10 mouse cellular contexts compared by ENCODE assay signal in genomic region chr4:145229524-145230163, GRCm38 (mm10). TPM values are rescaled to one million over a fixed set of nuclear protein-coding genes. Genes with fewer than 3 reads are reported as not detected.
DNase-seq lines count a peak whose midpoint lies in the region; ATAC-seq and TF ChIP-seq lines count a peak whose summit lies in the region.
"Had no signal": no experiment of that assay in that cellular context is flagged by ENCODE, and none has a peak within 500 bp of the region (broad histone marks: within the 10 kb centered on the region; RNA-seq: fewer than 3 reads in every experiment).

No protein-coding gene starts in this region.

- no peak for TF ChIP-seq EP300 in lung, postnatal 0 days (IDR thresholded peaks at IDR 0.05)

- no peak for DNase-seq in forebrain, embryonic 11.5 days (ENCODE audit: low spot score)
- DNase-seq in 3134 (ENCODE audit: extremely low read depth, insufficient read length, low spot score) = peak; percentile 79
- peak; percentile 59 to 65 for DNase-seq in heart, adult 9 months (ENCODE audit: low spot score in 2 of 2)
- peak; percentile 66 for DNase-seq in lung, postnatal 0 days (ENCODE audit: low spot score)
- no peak for DNase-seq in adrenal gland, postnatal 10 days
- DNase-seq in adrenal gland, postnatal 36 days = no peak
- no peak for DNase-seq in spleen, postnatal 14 days (ENCODE audit: low spot score in 2 of 2)
- DNase-seq: adrenal gland, postnatal 25 days; gastrocnemius, postnatal 14 days had no signal

- no peak overlapping the region for H3K4me3 ChIP-seq in forebrain, embryonic 11.5 days (ENCODE audit: low read depth, low read length)
- no peak overlapping the region for H3K4me3 ChIP-seq in forebrain, embryonic 16.5 days (replicated peaks; ENCODE audit: low read length)
- no peak overlapping the region for H3K4me3 ChIP-seq in lung, postnatal 0 days (ENCODE audit: low read depth, low read length)

- H3K4me1 ChIP-seq in forebrain, embryonic 11.5 days (replicated peaks; ENCODE audit: control insufficient read depth, insufficient read depth, low read length) = 0 out of 2 replicates have a peak, but pooled peaks cover 4% of the 10 kb centered on the region
- H3K4me1 ChIP-seq in forebrain, embryonic 16.5 days (replicated peaks; ENCODE audit: control insufficient read depth, insufficient read depth, low read length) = no peaks in the 10 kb centered on the region
- 0 out of 2 replicates have a peak, but pooled peaks cover 4% of the 10 kb centered on the region for H3K4me1 ChIP-seq in lung, postnatal 0 days (ENCODE audit: insufficient read depth, low read depth, low read length)

- no peak for TF ChIP-seq CTCF in lung, postnatal 0 days (IDR thresholded peaks at IDR 0.05)

- H3K4me2 ChIP-seq in forebrain, embryonic 11.5 days (ENCODE audit: low read depth, low read length, severe bottlenecking) = no peak overlapping the region
- no peak overlapping the region for H3K4me2 ChIP-seq in forebrain, embryonic 16.5 days (ENCODE audit: low read length)
- H3K4me2 ChIP-seq in lung, postnatal 0 days (replicated peaks; ENCODE audit: low read depth, low read length) = no peak overlapping the region

- 0 out of 2 replicates have a peak, but pooled peaks have one; percentile 27 for ATAC-seq in forebrain, embryonic 11.5 days (replicated peaks; ENCODE audit: low FRiP score)
- no peak for ATAC-seq in forebrain, embryonic 16.5 days
- peak; percentile 70 for ATAC-seq in lung, postnatal 0 days

- 91% methylated on average over 5 of the region's 5 CpGs for WGBS in forebrain, embryonic 11.5 days
- 90% methylated on average over 5 of the region's 5 CpGs for WGBS in forebrain, embryonic 16.5 days
- WGBS in lung, postnatal 0 days = 74% methylated on average over 5 of the region's 5 CpGs

- no peak overlapping the region for H3K27ac ChIP-seq in forebrain, embryonic 11.5 days (ENCODE audit: low read depth, low read length)
- H3K27ac ChIP-seq in forebrain, embryonic 16.5 days (ENCODE audit: low read length) = no peak overlapping the region
- no peak overlapping the region for H3K27ac ChIP-seq in lung, postnatal 0 days (ENCODE audit: low read length)

- no peaks in the 10 kb centered on the region for H3K27me3 ChIP-seq in forebrain, embryonic 11.5 days (ENCODE audit: control insufficient read depth, insufficient read depth, low read length)
- H3K27me3 ChIP-seq in forebrain, embryonic 16.5 days (replicated peaks; ENCODE audit: control insufficient read depth, insufficient read depth, low read length) = no peaks in the 10 kb centered on the region
- H3K27me3 ChIP-seq in lung, postnatal 0 days (replicated peaks; ENCODE audit: insufficient read depth, low read length) = no peaks in the 10 kb centered on the region

- H3K36me3 ChIP-seq in forebrain, embryonic 11.5 days (ENCODE audit: control insufficient read depth, insufficient read depth, low read length) = no peaks in the 10 kb centered on the region
- H3K36me3 ChIP-seq in forebrain, embryonic 16.5 days (ENCODE audit: control insufficient read depth, insufficient read depth) = no peaks in the 10 kb centered on the region
- H3K36me3 ChIP-seq in lung, postnatal 0 days (ENCODE audit: insufficient read depth, low read length) = no peaks in the 10 kb centered on the region

- H3K9me3 ChIP-seq in forebrain, embryonic 11.5 days (ENCODE audit: control insufficient read depth, low read length) = no peaks in the 10 kb centered on the region
- no peaks in the 10 kb centered on the region for H3K9me3 ChIP-seq in forebrain, embryonic 16.5 days (ENCODE audit: control insufficient read depth, low read length)
- H3K9me3 ChIP-seq in lung, postnatal 0 days (ENCODE audit: low read length) = no peaks in the 10 kb centered on the region

- H3K9ac ChIP-seq in forebrain, embryonic 11.5 days (ENCODE audit: low read length) = no peak overlapping the region
- H3K9ac ChIP-seq in forebrain, embryonic 16.5 days (replicated peaks; ENCODE audit: low read depth, low read length) = no peak overlapping the region
- H3K9ac ChIP-seq in lung, postnatal 0 days (replicated peaks; ENCODE audit: low read depth) = no peak overlapping the region

RNA-seq across cellular contexts. Expression of gene Tnfrsf1b, which starts 17.0 kb away (rescaled TPM):
- polyA plus RNA-seq in forebrain, embryonic 11.5 days (2014; fragmentation: Nextera tagmentation; extraction: Ambion mirVana) = 2.1 TPM in 2 replicates
- polyA plus RNA-seq in forebrain, embryonic 16.5 days (2015; fragmentation: Nextera tagmentation; extraction: Ambion mirVana) = 2.4 and 2.5 TPM in 2 replicates
- 8.4 and 9.1 TPM in 2 replicates for polyA plus RNA-seq in lung, postnatal 0 days (2015; fragmentation: Nextera tagmentation; extraction: Ambion mirVana)
- 10 to 100 TPM in 1 of 2 experiments, 1 to 10 TPM in 1; 8.3 to 10.3 TPM for total RNA-seq in adrenal gland, postnatal 10 days (2021)
- 1 to 10 TPM; 7.6 to 9.7 TPM for total RNA-seq in adrenal gland, postnatal 36 days (2021)

RNA-seq across cellular contexts. Expression of gene Vps13d, which starts 34.8 kb away (rescaled TPM):
- polyA plus RNA-seq in forebrain, embryonic 11.5 days (2014; fragmentation: Nextera tagmentation; extraction: Ambion mirVana) = 7.9 and 8.3 TPM in 2 replicates
- polyA plus RNA-seq in forebrain, embryonic 16.5 days (2015; fragmentation: Nextera tagmentation; extraction: Ambion mirVana) = 9.2 and 9.4 TPM in 2 replicates
- polyA plus RNA-seq in lung, postnatal 0 days (2015; fragmentation: Nextera tagmentation; extraction: Ambion mirVana) = 10.3 and 12.8 TPM in 2 replicates
- total RNA-seq in adrenal gland, postnatal 10 days (2021) = 10 to 100 TPM; 49.4 to 66.0 TPM
- total RNA-seq in adrenal gland, postnatal 36 days (2021) = 10 to 100 TPM; 59.1 to 83.2 TPM

Comparison
In these comparisons a context has a peak if more than half of its experiments do, and no peak if none do; other contexts are left out.
1. DNase-seq: peak in 3134 (single experiment), heart, adult 9 months (2 of 2) and lung, postnatal 0 days (single experiment); none in forebrain, embryonic 11.5 days (single experiment), adrenal gland, postnatal 10 days (single experiment), adrenal gland, postnatal 36 days (0 of 2) and spleen, postnatal 14 days (0 of 2).